ENCODE assay signal across 9 mouse cellular contexts in genomic region chr6:49716520-49716919, GRCm38 (mm10).
DNase-seq lines count a peak whose midpoint lies in the region; ATAC-seq and TF ChIP-seq lines count a peak whose summit lies in the region.
"Had no signal": no experiment of that assay in that cellular context is flagged by ENCODE, and none has a peak within 500 bp of the region (broad histone marks: within the 10 kb centered on the region; RNA-seq: fewer than 3 reads in every experiment).

No protein-coding gene starts in this region.

- H3K27ac ChIP-seq in heart, embryonic 12.5 days (ENCODE audit: poor library complexity, severe bottlenecking), result no peak overlapping the region
- no peak overlapping the region for H3K27ac ChIP-seq in cortical plate, adult 2 months (ENCODE audit: insufficient read depth, low read length)
- H3K27ac ChIP-seq: embryonic facial prominence, embryonic 15.5 days had no signal

- DNase-seq in heart, postnatal 10 days, result peak; percentile 15 to 32
- peak; percentile 22 for DNase-seq in ES-CJ7 (ENCODE audit: low read depth, low spot score)
- DNase-seq in layer of hippocampus, adult 9-10 months (ENCODE audit: low spot score), result peak; percentile 17
- no peak for DNase-seq in yolk sac, embryonic 10.5 days (ENCODE audit: low spot score)
- no peak for DNase-seq in thymus, postnatal 0 days (ENCODE audit: low spot score)
- DNase-seq in spleen, postnatal 4 days (ENCODE audit: low spot score in 2 of 2), result no peak

- H3K4me1 ChIP-seq in heart, embryonic 12.5 days (replicated peaks), result peaks cover 7% of the 10 kb centered on the region; the same call in 1 of the 2 replicates
- peaks cover 2% of the 10 kb centered on the region; the same call in 1 of the 2 replicates for H3K4me1 ChIP-seq in cortical plate, adult 2 months (ENCODE audit: control insufficient read depth, insufficient read depth, low read length)
- H3K4me1 ChIP-seq: embryonic facial prominence, embryonic 15.5 days had no signal

- WGBS in heart, embryonic 12.5 days, result 0% methylated on average over 2 of the region's 2 CpGs

- ATAC-seq in heart, embryonic 12.5 days (ENCODE audit: insufficient number of reproducible peaks, low FRiP score), result no peak; the same call in 1 of the 2 replicates

- intact Hi-C loops in heart, postnatal 10 days (cut with DNase I), result loop anchor here (5.0 to 10.0 kb wide), 2 partner anchors 201 to 468 kb away; no protein-coding TSS in a partner anchor

- TF ChIP-seq POLR2A in cortical plate, adult 2 months (IDR thresholded peaks at IDR 0.05; ENCODE audit: extremely low read depth, insufficient read depth, low read length), result no peak

- H3K9me3 ChIP-seq in heart, embryonic 12.5 days (replicated peaks), result no peaks in the 10 kb centered on the region
- H3K9me3 ChIP-seq: embryonic facial prominence, embryonic 15.5 days had no signal

- H3K27me3 ChIP-seq in heart, embryonic 12.5 days (replicated peaks), result no peaks in the 10 kb centered on the region
- H3K27me3 ChIP-seq: embryonic facial prominence, embryonic 15.5 days had no signal

- no peak overlapping the region for H3K4me3 ChIP-seq in heart, embryonic 12.5 days
- no peak overlapping the region for H3K4me3 ChIP-seq in cortical plate, adult 2 months (ENCODE audit: insufficient read depth, low read length)
- H3K4me3 ChIP-seq: embryonic facial prominence, embryonic 15.5 days had no signal

- H3K9ac ChIP-seq in heart, embryonic 12.5 days, result no peak overlapping the region
- H3K9ac ChIP-seq: embryonic facial prominence, embryonic 15.5 days had no signal

- peak; percentile 9; the same call in 1 of the 2 replicates for TF ChIP-seq CTCF in cortical plate, adult 2 months (IDR thresholded peaks at IDR 0.05; ENCODE audit: extremely low read depth, insufficient read depth, low read length)

- no peak overlapping the region for H3K4me2 ChIP-seq in heart, embryonic 12.5 days
- H3K4me2 ChIP-seq: embryonic facial prominence, embryonic 15.5 days had no signal

- no peaks in the 10 kb centered on the region for H3K36me3 ChIP-seq in heart, embryonic 12.5 days
- H3K36me3 ChIP-seq: embryonic facial prominence, embryonic 15.5 days had no signal

Comparison
In these comparisons a context has a peak if more than half of its experiments do, and no peak if none do; other contexts are left out.
1. DNase-seq: peak in heart, postnatal 10 days (2 of 2), ES-CJ7 (single experiment) and layer of hippocampus, adult 9-10 months (single experiment); none in yolk sac, embryonic 10.5 days (single experiment), thymus, postnatal 0 days (single experiment) and spleen, postnatal 4 days (0 of 2).